Mouse (Mus musculus) bone marrow macrophage, adult 2 months (primary cell): ENCODE measurements around the gene Tnip1.

ENCODE experiments used
- CTCF ChIP-seq: IDR thresholded peaks from 2 replicates; pipeline ENCODE4 v1.5.1; 2012; ENCODE audit warnings: low read depth, mild to moderate bottlenecking, low read length, moderate library complexity
- POLR2A ChIP-seq: IDR thresholded peaks from 2 replicates; pipeline ENCODE4 v1.6.1; 2012; ENCODE audit warnings: mild to moderate bottlenecking, low read depth, low read length, borderline replicate concordance

GRCm38 (mm10) chr11:54972049-54972723, 9.5 kb upstream of the Tnip1 start:
- no peak for TF ChIP-seq CTCF
- TF ChIP-seq POLR2A = no peak
